Mouse (Mus musculus): ENCODE measurements around the gene Nudt3.
A peak's percentile ranks its signal among the peaks of the same experiment; 100 is the strongest.
"Not testable (repeated sequence)": the region's sequence is repeated elsewhere in the genome, so short reads cannot be mapped to it uniquely, and the experiment has no call there.

Gene Nudt3

DNA sequence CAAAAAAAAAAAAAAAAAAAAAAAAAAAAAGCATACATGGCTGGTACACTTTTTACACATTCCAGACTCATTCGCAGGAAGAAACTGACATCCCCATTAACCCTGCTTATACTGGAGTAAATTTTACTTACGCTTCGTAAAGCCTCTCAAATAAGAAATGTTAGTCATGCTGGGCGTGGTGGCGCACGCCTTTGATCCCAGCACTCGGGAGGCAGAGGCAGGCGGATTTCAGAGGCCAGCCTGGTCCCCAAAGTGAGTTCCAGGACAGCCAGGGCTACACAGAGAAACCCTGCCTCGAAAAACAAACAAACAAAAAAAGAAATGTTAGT, 12.2 kb upstream of the Nudt3 start:
- not testable (repeated sequence) for DNase-seq

DNA sequence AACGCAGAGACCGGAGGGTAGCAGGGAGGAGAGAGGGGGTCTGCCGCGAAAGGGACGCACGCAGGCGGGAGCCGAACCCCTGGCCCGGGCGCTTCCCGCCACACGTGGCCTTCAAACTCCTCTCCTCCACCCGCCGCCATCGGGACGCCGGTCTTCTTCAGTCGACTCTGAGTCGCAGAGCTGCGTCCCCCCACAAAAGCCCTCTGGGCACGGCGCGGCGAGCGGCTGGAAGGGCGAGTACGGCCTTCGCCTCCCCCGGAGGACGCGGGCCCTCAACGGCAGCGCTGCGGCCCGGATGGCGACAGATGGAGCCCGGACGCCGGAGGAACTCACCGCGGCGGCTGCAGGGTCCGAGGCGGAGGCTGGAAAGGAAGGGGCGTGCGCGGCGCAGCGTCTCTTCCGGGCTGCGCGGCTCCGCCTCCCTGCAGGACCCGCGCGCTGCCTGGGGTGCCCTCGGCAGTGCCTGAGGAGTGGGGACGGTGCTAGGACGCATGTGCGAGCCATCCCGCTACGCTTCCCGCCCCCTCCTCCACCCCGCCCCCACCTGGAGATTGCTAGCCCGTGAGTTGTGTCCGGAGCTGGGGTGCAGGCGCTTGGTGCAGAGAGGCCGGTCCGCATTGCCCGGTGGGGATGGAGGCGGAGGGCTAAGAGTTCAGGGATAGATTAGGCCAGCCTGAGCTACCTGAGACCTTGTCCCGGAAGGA, 11.7 kb upstream of the Nudt3 start, which contains the start of gene RPS10-NUDT3:
Gene RPS10-NUDT3 (minus strand): TSS at position 352 of the 704 bp plus-strand sequence.
- peak; percentile 91 for DNase-seq

DNA sequence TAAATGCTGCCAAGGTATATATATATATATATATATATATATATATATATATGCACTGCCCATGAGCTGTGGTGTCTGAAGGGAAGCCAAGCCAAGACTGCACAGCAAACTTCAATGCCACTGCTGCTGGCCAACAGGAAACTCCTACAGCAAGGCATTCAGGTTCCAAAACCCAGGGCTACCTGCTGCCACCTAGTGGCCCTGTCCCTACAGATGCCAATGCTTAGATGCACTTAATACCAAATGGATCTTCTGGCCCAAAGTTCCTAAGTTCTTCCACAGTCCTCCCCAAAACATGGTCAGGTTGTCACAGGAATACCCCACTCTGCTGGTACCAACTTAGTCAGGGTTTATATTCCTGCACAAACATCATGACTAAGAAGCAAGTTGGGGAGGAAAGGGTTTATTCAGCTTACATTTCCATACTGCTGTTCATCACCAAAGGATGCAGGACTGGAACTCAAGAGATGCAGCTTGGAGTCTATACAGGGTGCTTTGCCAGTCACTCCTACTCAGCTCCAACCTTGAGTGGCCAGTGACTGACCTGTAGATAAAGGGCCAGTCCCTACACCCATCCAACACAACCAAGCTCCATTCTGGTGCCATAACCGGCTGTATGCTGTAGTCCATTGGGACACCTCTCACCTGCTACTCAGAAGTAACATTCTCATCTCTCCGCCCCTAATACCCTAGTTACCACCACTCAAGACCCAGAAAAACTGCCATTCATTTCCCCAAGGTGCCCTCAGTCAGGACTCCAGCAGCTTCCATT, 6.1 kb upstream of the Nudt3 start:
- peak; percentile 88 for DNase-seq

DNA sequence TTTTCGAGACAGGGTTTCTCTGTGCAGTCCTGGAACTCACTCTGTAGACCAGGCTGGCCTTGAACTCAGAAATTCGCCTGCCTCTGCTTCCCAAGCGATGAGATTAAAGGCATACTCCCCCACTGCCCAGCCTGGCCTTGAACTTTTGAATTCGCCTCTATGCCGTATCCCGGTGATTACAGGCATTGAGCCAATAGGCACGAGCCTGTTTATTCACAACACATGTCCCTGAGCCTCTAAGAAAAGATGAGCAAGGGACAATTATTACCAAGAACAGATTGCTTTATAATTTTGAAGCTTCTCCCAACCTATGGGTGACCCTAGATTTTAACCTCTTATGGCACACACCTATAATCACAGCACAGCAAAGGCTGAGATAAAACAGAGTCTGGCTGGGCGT, 5.1 kb upstream of the Nudt3 start:
- DNase-seq: no peak

DNA sequence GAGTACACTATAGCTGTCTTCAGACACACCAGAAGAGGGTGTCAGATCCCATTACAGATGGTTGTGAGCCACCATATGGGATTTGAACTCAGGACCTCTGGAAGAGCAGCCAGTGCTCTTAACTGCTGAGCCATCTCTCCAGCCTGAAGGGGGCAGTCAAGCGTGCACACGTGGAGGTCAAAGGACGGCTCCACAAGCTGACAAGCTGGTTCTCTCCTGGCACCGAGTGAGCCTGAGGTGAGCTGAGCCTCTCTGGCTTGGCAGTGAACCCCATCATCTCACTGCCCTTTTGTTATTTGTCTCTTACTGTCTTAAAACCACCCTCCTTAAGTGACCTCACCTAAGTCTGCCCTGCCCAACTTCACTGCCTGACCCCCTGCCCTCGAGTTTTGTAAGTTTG, 4.2 kb upstream of the Nudt3 start:
- DNase-seq: peak; percentile 63

DNA sequence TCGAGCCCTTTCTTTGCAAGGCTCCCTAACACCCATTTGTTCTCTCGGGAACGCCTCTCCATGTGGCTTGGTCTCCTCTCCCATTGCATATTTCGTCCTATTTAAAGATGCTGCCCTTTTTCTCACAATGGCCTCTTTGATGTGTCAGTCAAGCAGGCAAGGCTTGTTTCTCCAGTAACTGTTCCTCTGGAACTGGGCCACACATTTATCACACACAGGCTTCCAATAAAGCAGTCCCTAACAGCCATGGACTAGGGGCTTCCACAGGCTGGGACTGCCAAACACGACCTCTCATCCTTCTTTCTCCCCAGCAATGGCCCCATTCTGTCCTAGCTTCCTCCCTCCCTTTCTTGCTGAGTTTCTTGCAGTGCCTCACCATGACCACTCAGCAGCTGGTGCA, 3.4 kb upstream of the Nudt3 start:
- DNase-seq: no peak

DNA sequence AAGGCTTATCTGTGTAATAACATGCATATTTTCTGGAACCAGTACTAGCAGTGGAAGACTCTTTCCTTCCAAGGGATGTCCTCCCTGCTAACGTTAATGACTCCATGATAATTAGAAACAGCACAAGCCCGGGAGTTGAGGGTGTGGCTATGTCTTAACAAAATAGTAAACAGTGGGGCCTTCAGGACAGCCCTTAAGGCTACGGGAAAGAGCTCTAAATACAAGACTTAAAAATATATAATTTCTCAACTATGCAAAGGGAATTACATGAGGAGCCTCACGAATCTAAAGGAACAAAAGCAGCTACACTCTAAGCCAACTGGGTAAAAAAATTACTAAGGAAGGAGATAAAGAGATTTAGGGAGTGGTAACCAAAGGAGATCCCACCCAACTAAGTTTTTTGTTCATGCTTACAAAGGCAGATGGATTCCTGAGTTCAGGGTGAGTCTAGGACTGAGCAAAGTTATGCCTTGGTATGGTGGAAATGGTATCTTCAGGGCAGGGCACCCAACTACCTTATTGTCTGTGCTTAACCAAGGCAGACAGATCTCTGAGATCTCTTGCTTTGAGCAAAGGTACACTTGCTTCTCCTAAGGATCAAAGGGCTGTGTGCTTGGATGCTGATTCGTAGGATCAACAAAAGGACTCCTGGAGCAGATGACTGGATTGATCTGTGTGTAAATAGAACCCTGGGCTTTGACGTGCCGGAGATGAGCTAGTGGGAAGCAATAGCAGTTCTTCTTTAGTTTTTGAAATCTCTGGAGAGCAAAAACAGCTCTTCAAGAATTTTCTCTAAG, 2.4 kb upstream of the Nudt3 start:
- DNase-seq: no peak

DNA sequence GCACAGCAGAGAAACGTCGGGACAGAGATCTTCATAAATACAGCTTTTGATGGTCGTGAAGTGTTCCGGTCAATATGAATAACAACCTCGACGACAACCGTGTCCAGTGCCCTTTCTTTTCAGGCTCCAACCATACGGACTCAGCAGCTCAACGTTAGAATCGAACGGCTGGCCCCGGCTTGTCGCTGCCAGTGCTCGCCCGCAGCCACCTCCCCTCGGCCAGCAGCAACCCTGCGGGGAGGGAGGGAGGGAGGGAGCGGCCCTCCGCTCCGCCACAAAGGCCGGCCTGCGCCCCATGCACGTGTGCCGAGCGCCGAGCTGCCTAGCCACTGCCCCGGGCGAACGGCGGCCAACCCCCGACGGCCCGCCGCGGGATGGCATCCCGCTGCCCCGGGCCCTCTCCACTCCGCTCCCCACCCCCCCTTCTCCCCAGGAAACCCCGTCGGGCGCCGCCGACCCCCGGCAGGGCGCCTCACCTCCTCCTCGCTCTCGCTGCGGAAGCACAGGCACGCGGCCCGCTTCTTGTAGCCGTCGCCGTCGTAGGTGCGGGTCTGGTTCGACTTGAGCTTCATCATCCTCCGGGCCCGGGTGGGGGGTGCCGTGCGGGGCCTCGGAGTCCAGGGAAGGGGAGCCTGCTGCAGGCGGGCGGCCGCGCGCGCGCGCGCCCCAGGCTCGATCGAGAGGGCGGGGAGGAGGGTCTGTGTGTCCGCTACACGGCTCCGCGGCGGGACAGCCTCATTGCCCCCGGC, 510 bp downstream of the Nudt3 start:
- peak; percentile 52 for DNase-seq

DNA sequence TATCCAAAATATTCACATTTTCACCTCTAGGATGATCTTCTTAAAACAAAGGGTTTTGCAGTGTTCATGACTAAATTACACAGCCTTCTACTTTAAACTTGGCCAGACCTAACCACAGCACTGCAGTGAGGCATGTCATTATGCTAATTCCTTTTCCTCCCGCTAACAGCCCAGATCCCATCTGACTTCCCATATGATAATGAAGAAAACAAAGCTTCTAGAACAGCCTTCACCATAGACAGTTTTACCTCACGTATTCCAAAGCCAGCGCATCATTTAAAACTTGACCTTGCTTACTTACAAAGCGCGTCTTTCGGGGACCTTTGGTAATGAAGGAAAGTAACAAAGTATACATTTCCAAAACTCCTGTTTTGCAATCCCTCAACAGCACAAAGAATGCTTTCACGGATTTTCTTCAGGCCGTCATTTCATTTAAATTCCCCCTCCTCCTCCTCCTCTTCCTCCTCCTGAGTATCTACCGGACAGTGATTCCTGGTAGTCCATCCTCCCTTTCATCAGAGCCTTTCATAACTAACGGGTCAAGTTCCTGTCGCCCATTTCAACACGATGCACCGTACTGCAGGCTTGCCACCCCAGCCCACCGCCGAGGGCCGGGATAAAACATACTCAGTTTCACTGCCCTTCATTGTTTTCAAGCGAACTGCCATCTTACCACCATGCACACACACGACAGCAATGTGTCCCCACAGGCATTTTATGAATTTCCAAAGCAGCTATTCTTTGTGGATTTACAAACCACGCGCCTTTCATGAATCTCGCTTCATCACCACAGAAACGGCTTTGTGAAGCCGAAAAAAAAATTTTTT, 1.4 kb downstream of the Nudt3 start:
- DNase-seq: peak; percentile 21

DNA sequence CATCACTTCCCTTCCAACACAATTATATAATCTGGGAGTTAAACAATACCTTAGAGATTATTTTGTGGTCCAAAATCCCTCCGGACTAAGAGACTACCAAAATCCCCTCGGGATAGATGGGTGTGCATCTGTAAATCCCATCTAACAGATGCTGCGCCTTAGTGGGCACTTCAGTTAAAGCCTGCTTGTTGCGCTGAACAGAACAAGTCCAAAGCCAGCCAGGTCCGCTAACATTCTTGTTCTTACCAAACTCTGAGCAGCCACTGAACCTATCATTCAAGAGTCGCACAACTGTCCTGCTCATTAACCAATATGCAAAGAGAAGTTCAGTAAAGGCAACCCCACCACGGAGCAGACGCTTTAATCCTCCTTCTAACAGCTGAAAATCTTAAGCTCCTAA, 2.1 kb downstream of the Nudt3 start:
- DNase-seq: no peak

DNA sequence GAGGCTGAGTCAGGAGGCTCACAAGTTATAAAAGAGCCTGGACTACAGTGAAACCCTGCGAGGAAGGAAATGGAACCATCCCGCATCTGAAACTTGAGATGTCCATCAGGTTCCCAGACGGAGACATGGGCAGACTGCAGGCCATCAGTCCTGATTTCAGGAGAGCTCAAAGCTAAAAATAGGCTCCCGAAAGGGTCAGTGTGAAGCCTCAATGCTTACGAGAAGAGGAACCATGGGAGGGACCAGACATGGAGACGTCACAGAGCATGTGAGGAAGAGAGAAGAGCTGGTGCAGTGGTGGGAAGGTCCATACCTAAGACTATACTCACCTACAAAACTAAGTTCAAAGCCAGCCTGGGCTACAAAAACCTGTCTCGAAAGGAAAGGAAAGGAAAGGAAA, 7.9 kb downstream of the Nudt3 start:
- no peak for DNase-seq

DNA sequence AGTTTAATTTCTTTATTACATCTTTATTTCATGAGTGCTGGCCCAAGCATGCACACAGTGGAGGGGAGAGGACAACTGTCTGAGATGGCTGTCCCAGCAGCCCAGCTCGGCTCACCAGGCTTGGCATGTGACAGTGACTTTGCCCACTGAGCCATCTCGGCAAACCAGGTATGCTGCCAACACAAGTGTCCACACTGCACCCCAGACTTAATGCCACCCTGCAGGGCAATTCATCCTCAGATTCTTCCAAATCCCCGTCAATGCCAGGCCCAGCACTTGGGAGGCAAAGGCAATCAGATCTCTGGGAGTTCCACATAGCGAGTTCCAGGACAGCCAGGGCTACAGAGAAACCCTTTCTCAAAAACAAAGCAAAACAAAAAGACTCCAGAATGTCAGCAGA, 10.3 kb downstream of the Nudt3 start:
- DNase-seq: no peak

DNA sequence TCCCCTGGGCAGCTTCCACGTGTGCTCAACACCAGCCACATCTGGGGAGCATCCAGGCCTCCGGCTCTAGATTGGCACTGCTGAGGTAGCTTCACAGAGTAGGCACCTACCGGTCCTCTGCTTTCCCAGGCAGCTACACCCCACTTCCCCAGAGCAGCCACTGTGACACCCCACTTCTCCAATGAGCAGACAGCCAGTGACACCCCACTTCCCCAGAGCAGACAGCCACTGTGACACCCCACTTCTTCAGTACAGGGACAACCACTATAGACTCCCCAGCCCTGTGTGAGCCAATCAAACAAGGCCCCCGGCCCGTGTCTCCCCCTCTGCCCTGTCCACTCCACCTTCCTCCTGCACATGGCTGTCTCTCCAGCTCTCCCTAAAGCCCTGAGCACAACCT, 11.3 kb downstream of the Nudt3 start:
- no peak for DNase-seq

DNA sequence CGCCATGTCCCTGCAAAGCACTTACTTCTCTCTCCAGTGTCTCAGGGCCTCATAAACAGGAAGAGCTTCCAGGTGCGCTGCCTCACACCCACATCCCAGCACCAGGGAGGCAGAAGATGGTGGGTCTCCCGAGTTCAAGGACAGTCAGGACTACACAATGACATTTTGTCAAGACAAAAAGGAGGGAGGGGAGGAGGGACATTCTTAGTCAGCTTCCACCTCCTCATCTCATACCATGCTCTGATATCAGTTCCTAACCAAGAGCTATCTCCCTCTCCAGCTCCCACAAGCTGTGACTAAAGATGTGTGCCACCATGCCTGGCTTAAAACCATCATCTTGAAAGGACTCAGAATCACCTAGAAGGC, 11.8 kb downstream of the Nudt3 start:
- DNase-seq: no peak

DNA sequence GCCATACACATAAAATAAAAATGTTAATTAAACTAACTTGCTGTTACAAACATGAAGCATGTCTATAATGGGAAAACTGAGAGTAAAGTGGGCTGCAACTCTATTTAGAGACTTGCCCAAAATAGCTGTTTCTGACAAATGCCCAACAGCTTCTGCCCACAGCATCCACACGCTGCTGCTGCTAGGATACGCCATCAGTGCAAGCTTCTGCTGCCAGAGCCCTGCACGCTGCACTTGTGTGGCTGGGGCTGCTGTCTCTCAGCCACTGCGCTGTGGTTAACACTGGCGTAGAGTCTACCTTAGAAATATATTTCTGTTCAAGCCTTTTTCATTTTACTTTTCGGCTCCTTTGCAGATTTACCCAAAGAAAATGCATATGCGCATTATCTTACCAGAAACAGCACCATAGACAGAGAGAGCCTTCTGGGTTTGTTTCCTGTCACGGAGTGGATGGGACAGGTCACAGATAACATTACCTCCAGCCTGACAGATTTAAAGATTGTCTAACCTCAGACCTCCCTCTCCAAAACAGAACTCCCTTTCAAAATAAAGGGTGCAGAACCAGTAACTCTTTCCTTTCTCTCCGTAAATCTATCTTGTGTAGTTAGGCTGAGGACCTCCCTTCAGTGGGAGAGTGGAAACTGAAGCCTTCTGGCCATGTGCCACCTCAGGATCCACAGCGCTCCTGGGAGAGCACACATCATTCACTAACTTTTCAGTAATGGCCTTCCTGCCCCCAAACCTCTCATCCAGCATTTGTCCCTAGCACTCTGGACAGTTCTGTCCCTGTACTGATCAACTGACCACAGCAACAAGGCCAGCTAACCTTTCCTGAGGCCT, 12.4 kb downstream of the Nudt3 start:
- DNase-seq: no peak

DNA sequence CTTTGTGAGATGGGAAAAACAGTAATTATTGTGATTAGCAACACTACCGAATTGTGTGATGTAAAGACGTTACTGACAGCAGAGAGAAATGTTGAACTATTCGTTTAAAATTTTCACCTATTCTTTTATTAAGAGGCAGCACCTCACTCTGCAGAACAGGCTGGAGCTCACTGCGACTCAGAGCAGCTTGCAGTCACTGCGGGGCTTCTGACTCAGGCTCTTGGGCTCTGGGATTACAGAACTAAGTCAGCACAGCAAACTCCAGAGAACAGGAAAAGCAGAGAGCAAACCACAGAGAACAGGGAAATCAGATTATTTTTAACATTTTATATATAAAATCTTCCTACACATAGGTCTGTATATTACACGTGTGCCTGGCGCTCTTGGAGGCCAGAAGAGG, 13.7 kb downstream of the Nudt3 start:
- DNase-seq: no peak

DNA sequence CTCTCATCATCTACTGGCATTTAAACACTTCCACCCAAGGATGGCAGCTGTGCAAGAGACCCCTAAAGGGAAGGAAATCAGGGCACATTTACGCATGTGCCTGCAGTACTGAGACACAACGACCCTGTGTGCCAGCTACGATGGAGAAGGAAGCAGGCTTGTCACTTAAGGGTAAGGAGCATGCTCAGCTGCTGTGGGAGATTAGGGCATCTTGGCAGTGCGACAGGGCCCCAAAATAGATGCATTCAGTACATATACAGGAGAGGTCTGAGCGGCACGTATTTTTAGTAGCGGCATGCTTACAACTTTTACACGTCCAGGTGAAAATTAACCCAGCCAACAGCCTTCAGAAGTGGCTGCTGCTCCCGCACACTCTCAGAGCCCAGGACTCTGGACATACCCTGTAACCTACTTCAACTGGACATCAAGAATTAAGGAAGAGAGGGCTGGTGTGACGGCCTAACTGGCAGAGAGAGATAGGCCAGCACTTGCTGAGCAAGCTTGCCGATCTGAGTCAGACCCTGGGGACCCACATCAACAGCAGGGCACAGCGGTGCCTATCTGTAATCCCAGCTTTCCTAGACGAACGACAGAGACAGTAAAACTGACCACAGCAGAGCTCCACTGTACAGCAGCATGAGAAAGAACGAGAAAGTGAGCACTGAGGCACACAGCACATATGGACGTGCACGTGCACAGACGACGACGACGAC, 19.6 kb downstream of the Nudt3 start:
- no peak for DNase-seq

DNA sequence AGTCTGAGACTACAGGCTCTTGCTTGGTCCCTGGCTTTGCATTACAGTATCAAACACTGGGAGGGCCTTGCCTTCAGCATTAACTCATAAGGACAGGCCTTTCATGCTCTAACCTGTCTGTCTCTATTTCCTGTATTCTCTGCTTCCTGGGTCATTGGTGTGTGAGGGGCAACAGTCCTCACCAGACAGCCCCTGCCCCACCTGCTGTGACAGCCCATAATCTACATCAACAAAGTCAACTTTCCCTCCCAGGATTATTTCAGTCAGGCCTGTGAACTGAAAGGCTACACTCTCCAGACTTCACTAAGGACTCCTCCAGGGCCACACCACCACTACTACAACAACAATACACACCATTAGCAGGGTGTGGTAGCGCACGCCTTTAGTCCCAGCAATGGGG, 20.3 kb downstream of the Nudt3 start:
- no peak for DNase-seq

DNA sequence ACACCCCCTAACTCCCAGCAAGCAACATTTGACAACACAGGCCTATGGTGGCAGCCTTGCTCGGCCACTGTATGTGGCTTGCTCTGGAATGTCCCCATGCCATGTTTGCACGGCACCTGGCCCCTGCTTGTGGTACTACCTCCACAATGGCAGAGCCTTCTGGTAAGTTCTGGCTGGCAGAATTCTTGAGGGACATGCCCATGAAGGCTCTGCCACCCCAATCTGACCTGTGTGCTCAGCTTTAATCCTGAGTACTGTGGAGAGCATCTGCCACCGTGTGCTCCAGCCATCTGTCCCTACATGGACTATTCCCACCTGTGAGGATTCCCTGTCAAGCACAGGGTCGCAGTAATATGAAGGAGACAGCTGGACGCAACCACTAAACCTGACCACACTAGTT, 22.4 kb downstream of the Nudt3 start:
- no peak for DNase-seq

DNA sequence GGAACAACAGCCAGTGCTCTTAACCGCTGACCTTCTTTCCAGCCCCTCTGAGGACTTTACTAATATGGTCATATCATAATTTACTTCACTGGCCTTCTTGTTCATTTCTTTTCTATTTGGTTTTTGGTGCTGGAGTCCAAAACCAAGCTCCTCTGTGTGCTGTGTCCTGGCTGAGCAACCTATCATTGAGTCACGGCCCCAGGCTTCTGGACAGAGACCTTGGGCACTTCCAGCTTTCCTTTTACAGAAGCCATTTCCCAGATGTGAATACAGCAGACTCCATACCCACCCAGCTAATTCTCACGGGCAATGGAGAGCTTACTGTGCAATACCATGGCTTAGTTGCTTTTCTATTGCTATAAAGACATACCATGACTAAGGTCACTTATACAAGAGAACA, 23.0 kb downstream of the Nudt3 start:
- no peak for DNase-seq

All from kidney, adult 18-20 months (tissue).